Mouse (Mus musculus) layer of hippocampus, adult 9-11 months (tissue): ENCODE results near the gene Idua.

Experiments
- DNase-seq: peaks from one replicate; pipeline ENCODE4 v3.0.0; 2022

Gene Idua

DNA sequence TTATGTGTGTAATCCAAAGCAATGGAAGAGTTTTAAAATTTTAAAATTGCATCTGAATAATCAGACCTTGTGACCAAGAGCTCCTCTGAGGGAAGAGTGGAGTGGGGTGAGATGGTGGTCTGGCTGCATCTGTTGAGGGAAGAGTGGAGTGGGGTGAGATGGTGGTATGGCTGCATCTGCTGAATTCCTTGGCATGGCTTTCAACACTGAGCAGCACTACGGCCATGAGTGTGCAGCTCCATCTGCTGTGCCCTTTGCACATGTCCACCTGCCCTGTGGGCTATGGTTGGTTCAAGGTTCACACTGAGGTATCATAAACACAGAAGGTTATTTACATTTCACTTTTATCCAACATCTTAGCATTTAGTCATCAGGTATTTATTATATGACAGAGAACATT, 67.3 kb downstream of the Idua start:
- no peak for DNase-seq
